Mouse (Mus musculus): Measurements from ENCODE around the gene Prm1. TPM values are rescaled to one million over a fixed set of nuclear protein-coding genes. Genes with fewer than 3 reads are reported as not detected.

The Prm1 gene
- polyA plus RNA-seq, 1 experiment from 2014 or later, result not detected

- no peak for ATAC-seq (ENCODE audit: low read depth)
- no peaks in the 10 kb centered on the region for H3K36me3 ChIP-seq (ENCODE audit: control insufficient read depth, insufficient read depth)
- H3K9ac ChIP-seq (ENCODE audit: low read depth, low read length), result no peak overlapping the region
- no peak overlapping the region for H3K4me3 ChIP-seq (ENCODE audit: low read depth, low read length)
- no peaks in the 10 kb centered on the region for H3K4me1 ChIP-seq (ENCODE audit: control insufficient read depth, low read depth, low read length)
- H3K27ac ChIP-seq (ENCODE audit: low read length), result no peak overlapping the region
- no peaks in the 10 kb centered on the region for H3K9me3 ChIP-seq (replicated peaks; ENCODE audit: control insufficient read depth, low read length)
- 56% methylated on average over 7 of the region's 7 CpGs for WGBS (ENCODE audit: insufficient replicate concordance)
- no peaks in the 10 kb centered on the region for H3K27me3 ChIP-seq (ENCODE audit: control insufficient read depth, insufficient read depth, low read depth, low read length)
- H3K4me2 ChIP-seq (ENCODE audit: low read depth, low read length), result no peak overlapping the region
Measured at GRCm38 (mm10) chr16:10827766-10828460, 22.3 kb upstream of the Prm1 start.

GRCm38 (mm10) chr16:10827269-10827668, 21.6 kb upstream of the Prm1 start:
- Histone ChIP-seq H3K4me1 (ENCODE audit: control insufficient read depth, low read depth, low read length) (no peaks in the 10 kb centered on the region), H3K27me3 (ENCODE audit: control insufficient read depth, insufficient read depth, low read depth, low read length) (no peaks in the 10 kb centered on the region), H3K4me2 (ENCODE audit: low read depth, low read length) (no peak overlapping the region), H3K27ac (ENCODE audit: low read length) (no peak overlapping the region), H3K4me3 (ENCODE audit: low read depth, low read length) (no peak overlapping the region), H3K9me3 (replicated peaks; ENCODE audit: control insufficient read depth, low read length) (no peaks in the 10 kb centered on the region), H3K9ac (ENCODE audit: low read depth, low read length) (no peak overlapping the region), H3K36me3 (ENCODE audit: control insufficient read depth, insufficient read depth) (no peaks in the 10 kb centered on the region)
- 67% methylated on average over 9 of the region's 9 CpGs for WGBS (ENCODE audit: insufficient replicate concordance)
- ATAC-seq (ENCODE audit: low read depth), result no peak

GRCm38 (mm10) chr16:10825840-10826239, 20.2 kb upstream of the Prm1 start:
- 66% methylated on average over 4 of the region's 4 CpGs for WGBS (ENCODE audit: insufficient replicate concordance)
- Histone ChIP-seq H3K9ac (ENCODE audit: low read depth, low read length) (no peak overlapping the region), H3K4me2 (ENCODE audit: low read depth, low read length) (no peak overlapping the region), H3K27ac (ENCODE audit: low read length) (no peak overlapping the region), H3K27me3 (ENCODE audit: control insufficient read depth, insufficient read depth, low read depth, low read length) (no peaks in the 10 kb centered on the region; the same call in 1 of the 2 replicates), H3K9me3 (replicated peaks; ENCODE audit: control insufficient read depth, low read length) (no peaks in the 10 kb centered on the region), H3K36me3 (ENCODE audit: control insufficient read depth, insufficient read depth) (no peaks in the 10 kb centered on the region), H3K4me3 (ENCODE audit: low read depth, low read length) (no peak overlapping the region), H3K4me1 (ENCODE audit: control insufficient read depth, low read depth, low read length) (no peaks in the 10 kb centered on the region)
- no peak for ATAC-seq (ENCODE audit: low read depth)

GRCm38 (mm10) chr16:10824536-10824935, 18.9 kb upstream of the Prm1 start:
- Histone ChIP-seq H3K4me1 (ENCODE audit: control insufficient read depth, low read depth, low read length) (no peaks in the 10 kb centered on the region), H3K9ac (ENCODE audit: low read depth, low read length) (no peak overlapping the region), H3K27ac (ENCODE audit: low read length) (no peak overlapping the region), H3K4me3 (ENCODE audit: low read depth, low read length) (no peak overlapping the region), H3K36me3 (ENCODE audit: control insufficient read depth, insufficient read depth) (no peaks in the 10 kb centered on the region), H3K27me3 (ENCODE audit: control insufficient read depth, insufficient read depth, low read depth, low read length) (no peaks in the 10 kb centered on the region; the same call in 1 of the 2 replicates), H3K4me2 (ENCODE audit: low read depth, low read length) (no peak overlapping the region), H3K9me3 (replicated peaks; ENCODE audit: control insufficient read depth, low read length) (no peaks in the 10 kb centered on the region)
- ATAC-seq (ENCODE audit: low read depth), result no peak
- 61% methylated on average over 1 of the region's 1 CpGs for whole genome bisulfite sequencing (ENCODE audit: insufficient replicate concordance)

- Histone ChIP-seq H3K9ac (ENCODE audit: low read depth, low read length) (no peak overlapping the region), H3K9me3 (replicated peaks; ENCODE audit: control insufficient read depth, low read length) (no peaks in the 10 kb centered on the region), H3K36me3 (ENCODE audit: control insufficient read depth, insufficient read depth) (no peaks in the 10 kb centered on the region), H3K27me3 (ENCODE audit: control insufficient read depth, insufficient read depth, low read depth, low read length) (peaks cover 3% of the 10 kb centered on the region; the same call in 1 of the 2 replicates), H3K27ac (ENCODE audit: low read length) (no peak overlapping the region), H3K4me3 (ENCODE audit: low read depth, low read length) (no peak overlapping the region), H3K4me1 (ENCODE audit: control insufficient read depth, low read depth, low read length) (no peaks in the 10 kb centered on the region), H3K4me2 (ENCODE audit: low read depth, low read length) (no peak overlapping the region)
- no peak for ATAC-seq (ENCODE audit: low read depth)
- WGBS (ENCODE audit: insufficient replicate concordance), result 57% methylated on average over 4 of the region's 4 CpGs
Measured at GRCm38 (mm10) chr16:10821387-10821786, 15.7 kb upstream of the Prm1 start.

- H3K27ac ChIP-seq (ENCODE audit: low read length), result no peak overlapping the region
- H3K27me3 ChIP-seq (ENCODE audit: control insufficient read depth, insufficient read depth, low read depth, low read length), result peaks cover 3% of the 10 kb centered on the region; the same call in 1 of the 2 replicates
- no peak overlapping the region for H3K9ac ChIP-seq (ENCODE audit: low read depth, low read length)
- H3K4me1 ChIP-seq (ENCODE audit: control insufficient read depth, low read depth, low read length), result no peaks in the 10 kb centered on the region; the same call in 1 of the 2 replicates
- H3K9me3 ChIP-seq (replicated peaks; ENCODE audit: control insufficient read depth, low read length), result no peaks in the 10 kb centered on the region
- ATAC-seq (ENCODE audit: low read depth), result no peak
- H3K36me3 ChIP-seq (ENCODE audit: control insufficient read depth, insufficient read depth), result no peaks in the 10 kb centered on the region
- H3K4me2 ChIP-seq (ENCODE audit: low read depth, low read length), result no peak overlapping the region
- no peak overlapping the region for H3K4me3 ChIP-seq (ENCODE audit: low read depth, low read length)
- WGBS (ENCODE audit: insufficient replicate concordance), result 57% methylated on average over 3 of the region's 3 CpGs
Measured at GRCm38 (mm10) chr16:10819966-10820365, 14.3 kb upstream of the Prm1 start.

GRCm38 (mm10) chr16:10818579-10819135, 13.0 kb upstream of the Prm1 start:
- Histone ChIP-seq H3K4me1 (ENCODE audit: control insufficient read depth, low read depth, low read length) (peaks cover 4% of the 10 kb centered on the region; the same call in 1 of the 2 replicates), H3K4me2 (ENCODE audit: low read depth, low read length) (no peak overlapping the region), H3K9ac (ENCODE audit: low read depth, low read length) (no peak overlapping the region), H3K27ac (ENCODE audit: low read length) (no peak overlapping the region), H3K4me3 (ENCODE audit: low read depth, low read length) (no peak overlapping the region), H3K36me3 (ENCODE audit: control insufficient read depth, insufficient read depth) (no peaks in the 10 kb centered on the region), H3K27me3 (ENCODE audit: control insufficient read depth, insufficient read depth, low read depth, low read length) (peaks cover 3% of the 10 kb centered on the region; the same call in 1 of the 2 replicates), H3K9me3 (replicated peaks; ENCODE audit: control insufficient read depth, low read length) (no peaks in the 10 kb centered on the region)
- 68% methylated on average over 4 of the region's 4 CpGs for WGBS (ENCODE audit: insufficient replicate concordance)
- ATAC-seq (ENCODE audit: low read depth), result no peak

- Histone ChIP-seq H3K9ac (ENCODE audit: low read depth, low read length) (no peak overlapping the region), H3K4me2 (ENCODE audit: low read depth, low read length) (no peak overlapping the region), H3K4me1 (ENCODE audit: control insufficient read depth, low read depth, low read length) (peaks cover 4% of the 10 kb centered on the region; the same call in 1 of the 2 replicates), H3K27me3 (ENCODE audit: control insufficient read depth, insufficient read depth, low read depth, low read length) (peaks cover 3% of the 10 kb centered on the region; the same call in 1 of the 2 replicates), H3K4me3 (ENCODE audit: low read depth, low read length) (no peak overlapping the region), H3K27ac (ENCODE audit: low read length) (no peak overlapping the region), H3K36me3 (ENCODE audit: control insufficient read depth, insufficient read depth) (no peaks in the 10 kb centered on the region), H3K9me3 (replicated peaks; ENCODE audit: control insufficient read depth, low read length) (no peaks in the 10 kb centered on the region)
- WGBS (ENCODE audit: insufficient replicate concordance), result 27% methylated on average over 4 of the region's 4 CpGs
- ATAC-seq (ENCODE audit: low read depth), result no peak
Measured at GRCm38 (mm10) chr16:10814864-10815263, 9.2 kb upstream of the Prm1 start.

- WGBS (ENCODE audit: insufficient replicate concordance), result 45% methylated on average over 4 of the region's 4 CpGs
- H3K36me3 ChIP-seq (ENCODE audit: control insufficient read depth, insufficient read depth), result no peaks in the 10 kb centered on the region
- H3K27me3 ChIP-seq (ENCODE audit: control insufficient read depth, insufficient read depth, low read depth, low read length), result peaks cover 3% of the 10 kb centered on the region; the same call in 1 of the 2 replicates
- H3K27ac ChIP-seq (ENCODE audit: low read length), result no peak overlapping the region
- H3K4me2 ChIP-seq (ENCODE audit: low read depth, low read length), result no peak overlapping the region
- no peak overlapping the region for H3K4me3 ChIP-seq (ENCODE audit: low read depth, low read length)
- no peaks in the 10 kb centered on the region for H3K9me3 ChIP-seq (replicated peaks; ENCODE audit: control insufficient read depth, low read length)
- no peak overlapping the region for H3K9ac ChIP-seq (ENCODE audit: low read depth, low read length)
- peaks cover 4% of the 10 kb centered on the region; the same call in 1 of the 2 replicates for H3K4me1 ChIP-seq (ENCODE audit: control insufficient read depth, low read depth, low read length)
- ATAC-seq (ENCODE audit: low read depth), result no peak
Measured at GRCm38 (mm10) chr16:10813726-10814125, 8.1 kb upstream of the Prm1 start.

Measured in liver, embryonic 16.5 days (tissue).